Mouse (Mus musculus): ENCODE results near the gene Mrtfa. TPM values are rescaled to one million over a fixed set of nuclear protein-coding genes. Genes with fewer than 3 reads are reported as not detected.

Gene Mrtfa
- total RNA-seq, 1 experiment from 2014 or later: 27.4 TPM

GRCm38 (mm10) chr15:81195447-81195846, 4.9 kb upstream of the Mrtfa start:
- no peak for DNase-seq

GRCm38 (mm10) chr15:81194791-81195190, 4.2 kb upstream of the Mrtfa start:
- no peak for DNase-seq

GRCm38 (mm10) chr15:81192858-81193257, 2.3 kb upstream of the Mrtfa start:
- DNase-seq: no peak

GRCm38 (mm10) chr15:81192316-81192715, 1.8 kb upstream of the Mrtfa start:
- DNase-seq: peak; percentile 36

- no peak for DNase-seq
Observed at GRCm38 (mm10) chr15:81191303-81191702, 746 bp upstream of the Mrtfa start.

GRCm38 (mm10) chr15:81190011-81190629, 437 bp downstream of the Mrtfa start:
- peak; percentile 20 for DNase-seq

- DNase-seq: no peak
Observed at GRCm38 (mm10) chr15:81189061-81189460, 1.5 kb downstream of the Mrtfa start.

GRCm38 (mm10) chr15:81184913-81185312, 5.6 kb downstream of the Mrtfa start:
- no peak for DNase-seq

GRCm38 (mm10) chr15:81181233-81181632, 9.3 kb downstream of the Mrtfa start:
- no peak for DNase-seq

- no peak for DNase-seq
Observed at GRCm38 (mm10) chr15:81179523-81179922, 11.0 kb downstream of the Mrtfa start.

- no peak for DNase-seq
Observed at GRCm38 (mm10) chr15:81178703-81179102, 11.9 kb downstream of the Mrtfa start.

- no peak for DNase-seq
Observed at GRCm38 (mm10) chr15:81177860-81178259, 12.7 kb downstream of the Mrtfa start.

GRCm38 (mm10) chr15:81175633-81176032, 14.9 kb downstream of the Mrtfa start:
- DNase-seq: no peak

GRCm38 (mm10) chr15:81172259-81172658, 18.3 kb downstream of the Mrtfa start:
- no peak for DNase-seq

- no peak for DNase-seq
Observed at GRCm38 (mm10) chr15:81168735-81169134, 21.8 kb downstream of the Mrtfa start.

GRCm38 (mm10) chr15:81167831-81168230, 22.7 kb downstream of the Mrtfa start:
- DNase-seq: no peak

- no peak for DNase-seq
Observed at GRCm38 (mm10) chr15:81166291-81166690, 24.3 kb downstream of the Mrtfa start.

GRCm38 (mm10) chr15:81164560-81165310, 25.8 kb downstream of the Mrtfa start:
- DNase-seq: no peak

- no peak for DNase-seq
Observed at GRCm38 (mm10) chr15:81161571-81161970, 29.0 kb downstream of the Mrtfa start.

GRCm38 (mm10) chr15:81160677-81161076, 29.9 kb downstream of the Mrtfa start:
- DNase-seq: no peak

- DNase-seq: no peak
Observed at GRCm38 (mm10) chr15:81159212-81159611, 31.3 kb downstream of the Mrtfa start.

GRCm38 (mm10) chr15:81158517-81159120, 31.9 kb downstream of the Mrtfa start:
- DNase-seq: no peak

- DNase-seq: no peak
Observed at GRCm38 (mm10) chr15:81156453-81156852, 34.1 kb downstream of the Mrtfa start.

GRCm38 (mm10) chr15:81155845-81156244, 34.7 kb downstream of the Mrtfa start:
- DNase-seq: no peak

All from adrenal gland, postnatal 25 days (tissue).